Comparison of ENCODE assay signal across 12 mouse cellular contexts in genomic region chr11:114229763-114230162, GRCm38 (mm10).
DNase-seq lines count a peak whose midpoint lies in the region; ATAC-seq and TF ChIP-seq lines count a peak whose summit lies in the region.
"Had no signal": no experiment of that assay in that cellular context is flagged by ENCODE, and none has a peak within 500 bp of the region (broad histone marks: within the 10 kb centered on the region; RNA-seq: fewer than 3 reads in every experiment).

No protein-coding gene starts in this region.

- no peak for TF ChIP-seq CTCF in intestine, postnatal 0 days (IDR thresholded peaks at IDR 0.05; ENCODE audit: low read depth)
- TF ChIP-seq CTCF in lung, embryonic 14.5 days (IDR thresholded peaks at IDR 0.05; ENCODE audit: low read depth) = no peak

- WGBS in intestine, postnatal 0 days = 26% methylated on average over 8 of the region's 8 CpGs
- 29% methylated on average over 8 of the region's 8 CpGs for WGBS in lung, embryonic 14.5 days

- H3K27me3 ChIP-seq in intestine, postnatal 0 days (replicated peaks; ENCODE audit: control insufficient read depth, insufficient read depth, low read length) = no peaks in the 10 kb centered on the region
- no peaks in the 10 kb centered on the region for H3K27me3 ChIP-seq in lung, embryonic 14.5 days (ENCODE audit: insufficient read depth, low read length)
- H3K27me3 ChIP-seq: liver, embryonic 15.5 days had no signal

- H3K4me2 ChIP-seq in intestine, postnatal 0 days (replicated peaks; ENCODE audit: low read depth) = no peak overlapping the region
- no peak overlapping the region for H3K4me2 ChIP-seq in lung, embryonic 14.5 days
- H3K4me2 ChIP-seq: liver, embryonic 15.5 days had no signal

- no peaks in the 10 kb centered on the region for H3K9me3 ChIP-seq in intestine, postnatal 0 days (ENCODE audit: control insufficient read depth)
- no peaks in the 10 kb centered on the region for H3K9me3 ChIP-seq in lung, embryonic 14.5 days (ENCODE audit: low read depth, low read length)
- H3K9me3 ChIP-seq: liver, embryonic 15.5 days had no signal

- H3K9ac ChIP-seq in intestine, postnatal 0 days (ENCODE audit: low read depth, low read length) = no peak overlapping the region
- H3K9ac ChIP-seq in lung, embryonic 14.5 days = no peak overlapping the region
- H3K9ac ChIP-seq: liver, embryonic 15.5 days had no signal

- H3K4me3 ChIP-seq in intestine, postnatal 0 days (ENCODE audit: low read depth, low read length) = no peak overlapping the region
- H3K4me3 ChIP-seq in lung, embryonic 14.5 days (ENCODE audit: low read depth, low read length) = no peak overlapping the region
- H3K4me3 ChIP-seq: erythroblast, embryonic 14.5 days; liver, embryonic 15.5 days; myocyte had no signal

- no peaks in the 10 kb centered on the region for H3K36me3 ChIP-seq in intestine, postnatal 0 days (ENCODE audit: control insufficient read depth, insufficient read depth)
- H3K36me3 ChIP-seq in lung, embryonic 14.5 days (ENCODE audit: insufficient read depth) = no peaks in the 10 kb centered on the region
- H3K36me3 ChIP-seq: liver, embryonic 15.5 days had no signal

- peak; percentile 43; the same call in 1 of the 2 replicates for ATAC-seq in intestine, postnatal 0 days
- ATAC-seq in lung, embryonic 14.5 days (ENCODE audit: insufficient read depth) = peak; percentile 84

- DNase-seq in urinary bladder, postnatal 14 days (ENCODE audit: low spot score) = peak; percentile 31
- no peak for DNase-seq in urinary bladder, postnatal 25 days (ENCODE audit: low spot score)
- DNase-seq in lung, embryonic 14.5 days = peak; percentile 82
- no peak for DNase-seq in testis, postnatal 14 days (ENCODE audit: low spot score)
- no peak for DNase-seq in frontal cortex, postnatal 14 days (ENCODE audit: low spot score in 2 of 2)
- no peak for DNase-seq in layer of hippocampus, postnatal 10 days (ENCODE audit: low spot score in 2 of 2)
- DNase-seq in adrenal gland, postnatal 36 days = no peak
- DNase-seq: right cerebral cortex, postnatal 4 days had no signal

- no peak overlapping the region for H3K27ac ChIP-seq in intestine, postnatal 0 days (ENCODE audit: low read depth, low read length)
- no peak overlapping the region; the same call in 1 of the 2 replicates for H3K27ac ChIP-seq in lung, embryonic 14.5 days (ENCODE audit: low read depth)
- H3K27ac ChIP-seq: liver, embryonic 15.5 days had no signal

- no peaks in the 10 kb centered on the region for H3K4me1 ChIP-seq in intestine, postnatal 0 days (replicated peaks; ENCODE audit: control insufficient read depth, insufficient read depth, low read length)
- H3K4me1 ChIP-seq in lung, embryonic 14.5 days (ENCODE audit: insufficient read depth) = no peaks in the 10 kb centered on the region
- H3K4me1 ChIP-seq: liver, embryonic 15.5 days had no signal

Comparison
In these comparisons a context has a peak if more than half of its experiments do, and no peak if none do; other contexts are left out.
1. DNase-seq: peak in urinary bladder, postnatal 14 days (single experiment) and lung, embryonic 14.5 days (single experiment); none in urinary bladder, postnatal 25 days (single experiment), testis, postnatal 14 days (single experiment), frontal cortex, postnatal 14 days (0 of 2), layer of hippocampus, postnatal 10 days (0 of 2) and adrenal gland, postnatal 36 days (0 of 2).